Mouse (Mus musculus) B cell, adult 2 months (primary cell): ENCODE results near the gene Gm8265.
"Not testable (repeated sequence)": the region's sequence is repeated elsewhere in the genome, so short reads cannot be mapped to it uniquely, and the experiment has no call there.

Experiments
- DNase-seq, 2 experiments: peaks; one replicate each; pipeline ENCODE4 v3.0.0; 2022

The Gm8265 gene

GRCm38 (mm10) chr14:5632928-5633327 lies at the start of gene Gm8265:
Gm8265 (minus strand) TSS chr14:5633028.
- not testable (repeated sequence) for DNase-seq
